Mouse (Mus musculus): ENCODE data around the gene 1700034J05Rik.

1700034J05Rik gene

GRCm38 (mm10) chr6:146963396-146964150 lies 9.4 kb upstream of the 1700034J05Rik start:
- DNase-seq (ENCODE audit: low spot score in 2 of 2): no peak

DNA sequence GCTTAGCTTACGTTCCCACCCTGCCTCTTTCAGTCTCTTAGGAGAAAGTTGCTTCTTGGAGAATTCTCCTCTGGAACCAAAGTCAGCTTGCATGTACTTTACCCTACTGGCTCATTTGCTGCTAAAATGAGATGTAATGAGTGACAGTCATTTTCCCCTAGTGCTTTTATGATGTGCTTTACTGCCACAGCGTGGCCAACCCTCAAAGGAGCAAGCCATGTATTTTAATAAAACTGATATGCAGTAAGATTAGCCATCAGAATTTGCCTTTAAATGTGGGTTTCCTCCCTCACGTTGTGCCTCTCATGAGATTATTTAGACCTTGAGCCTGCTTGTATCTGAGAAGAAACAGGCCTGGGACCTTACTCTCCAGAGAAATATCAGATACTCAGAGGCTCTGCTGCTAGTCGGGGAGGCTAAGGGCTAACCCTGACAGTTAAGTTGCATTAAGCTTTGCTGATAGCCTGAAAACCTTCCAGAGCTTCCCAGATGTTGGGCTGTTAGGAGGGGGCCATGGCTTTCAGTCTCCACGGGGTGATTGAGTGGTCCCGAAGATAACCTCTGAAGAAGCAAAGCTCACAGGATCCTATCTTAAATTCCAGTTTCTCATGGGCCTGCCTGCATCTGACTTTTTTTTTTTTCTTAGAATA lies 7.7 kb upstream of the 1700034J05Rik start:
- no peak for DNase-seq (ENCODE audit: low spot score in 2 of 2)

- DNase-seq (ENCODE audit: low spot score in 2 of 2): peak; percentile 43 to 44
Measured at GRCm38 (mm10) chr6:146960956-146961355, 6.7 kb upstream of the 1700034J05Rik start.

GRCm38 (mm10) chr6:146959908-146960680 lies 5.9 kb upstream of the 1700034J05Rik start:
- DNase-seq (ENCODE audit: low spot score in 2 of 2): no peak

DNA sequence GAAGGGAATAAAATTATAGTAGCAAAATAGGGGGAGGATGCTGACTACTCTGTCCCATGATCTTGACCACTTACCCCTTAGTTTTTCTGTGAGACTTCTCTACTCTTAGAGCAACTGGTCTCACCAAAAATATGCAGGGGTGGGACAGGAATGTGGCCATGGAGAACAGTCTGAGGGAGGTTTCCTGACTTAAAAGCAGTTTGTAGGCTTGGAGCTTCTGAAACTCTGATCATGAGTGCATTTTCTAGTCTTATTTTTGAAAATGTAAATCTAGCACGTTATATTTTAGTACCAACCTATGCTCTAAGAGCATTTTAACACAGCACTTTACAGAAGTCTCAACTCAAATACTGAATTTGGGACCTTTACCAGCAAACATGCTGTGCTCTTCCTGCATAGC lies 4.5 kb upstream of the 1700034J05Rik start:
- no peak for DNase-seq (ENCODE audit: low spot score in 2 of 2)

DNA sequence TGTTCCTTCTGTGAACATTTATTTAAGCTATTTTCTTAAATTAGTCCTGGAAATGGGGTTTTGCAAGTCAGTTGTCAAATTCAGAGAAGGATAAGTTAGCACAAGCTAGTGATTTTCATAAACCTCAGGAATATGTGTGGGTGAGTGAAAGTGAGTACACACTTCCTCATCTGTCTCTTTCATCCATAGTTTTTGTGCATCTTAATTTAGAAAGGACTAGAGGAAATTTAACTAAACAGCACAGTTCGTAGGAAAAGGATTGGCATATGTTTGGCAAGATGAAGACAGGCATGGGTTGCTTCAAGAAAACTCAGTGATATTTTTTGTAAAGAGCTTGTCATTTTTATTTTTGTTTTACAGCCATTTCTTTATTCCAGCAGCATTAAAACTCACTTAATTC lies 2.7 kb upstream of the 1700034J05Rik start:
- no peak for DNase-seq (ENCODE audit: low spot score in 2 of 2)

GRCm38 (mm10) chr6:146955896-146956295 lies 1.7 kb upstream of the 1700034J05Rik start:
- no peak for DNase-seq (ENCODE audit: low spot score in 2 of 2)

DNA sequence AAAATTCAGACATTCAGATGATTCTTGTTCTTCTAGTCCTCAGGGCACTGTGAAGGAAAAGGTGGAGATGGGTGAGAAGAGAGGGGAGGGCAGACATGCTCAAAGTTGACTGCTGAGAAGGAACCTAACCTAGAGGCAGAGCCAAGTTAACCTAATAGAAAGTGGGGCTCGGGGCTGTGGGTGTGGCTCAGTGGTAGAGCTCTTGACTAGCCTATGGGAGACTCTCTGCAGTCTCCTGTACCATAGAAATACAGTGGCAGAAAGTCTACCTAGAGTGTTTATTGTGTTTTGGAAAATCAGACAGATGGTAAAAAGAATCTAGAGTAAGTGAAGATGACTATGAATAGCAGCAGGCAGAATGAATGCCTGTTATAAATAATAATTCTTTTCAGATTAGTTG lies 1.3 kb upstream of the 1700034J05Rik start:
- DNase-seq (ENCODE audit: low spot score in 2 of 2): no peak

DNA sequence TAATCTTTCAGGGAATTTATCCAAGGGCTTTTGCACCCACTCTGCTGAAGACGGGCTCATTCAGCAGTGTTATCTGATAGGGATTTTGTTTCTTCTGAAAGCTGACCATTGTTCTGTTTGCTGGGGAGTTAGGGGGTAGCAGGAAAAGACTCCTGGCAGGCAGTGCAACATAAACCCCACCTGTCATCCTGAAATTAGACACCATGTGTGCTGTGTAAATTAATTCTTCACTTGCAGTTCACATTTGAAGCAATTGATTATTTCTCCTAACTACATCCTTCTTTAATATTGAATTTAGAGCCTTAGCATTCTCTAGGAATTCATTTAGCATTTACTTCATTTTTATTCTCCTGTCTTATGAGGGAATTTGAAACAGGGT lies 3.8 kb downstream of the 1700034J05Rik start:
- DNase-seq (ENCODE audit: low spot score in 2 of 2): no peak

DNA sequence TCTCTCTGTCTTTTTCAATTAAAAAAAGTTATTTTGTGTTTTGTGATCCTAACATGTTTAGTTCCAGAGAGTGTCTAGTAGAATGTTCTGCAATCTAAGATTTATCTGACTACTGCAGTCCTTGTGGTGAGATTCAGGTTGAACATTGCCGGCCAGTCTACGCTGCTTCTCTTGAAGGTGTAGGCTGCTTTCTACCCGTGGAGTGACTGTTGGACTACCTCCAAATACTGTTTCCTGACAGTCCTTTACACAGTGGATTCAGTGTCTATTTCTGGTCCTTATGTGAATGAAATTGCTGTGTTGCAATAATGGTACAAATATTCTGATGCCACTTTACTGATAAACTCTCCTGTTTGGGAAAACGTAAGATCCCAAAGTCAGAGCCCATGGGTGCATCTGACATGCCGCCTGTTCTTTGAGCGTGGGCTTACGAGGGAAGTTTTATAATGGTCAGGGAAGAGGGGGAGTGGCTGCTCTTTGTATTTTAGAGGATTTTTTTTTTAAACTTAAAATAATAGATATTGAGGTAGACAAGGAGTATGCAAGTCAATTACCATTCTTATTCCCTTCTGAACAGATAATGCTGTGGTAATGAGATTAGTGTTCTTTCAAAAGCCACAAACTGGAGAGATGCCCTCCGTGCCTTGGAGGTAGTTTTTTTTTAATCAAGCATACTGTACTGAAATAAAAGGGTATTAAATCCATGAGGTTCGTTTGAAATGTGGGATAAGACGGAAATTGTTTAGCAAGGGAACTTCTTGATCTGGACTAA lies 4.4 kb downstream of the 1700034J05Rik start:
- no peak for DNase-seq (ENCODE audit: low spot score in 2 of 2)

GRCm38 (mm10) chr6:146947186-146947585 lies 7.0 kb downstream of the 1700034J05Rik start:
- no peak for DNase-seq (ENCODE audit: low spot score in 2 of 2)

GRCm38 (mm10) chr6:146946327-146947029 lies 7.7 kb downstream of the 1700034J05Rik start:
- DNase-seq (ENCODE audit: low spot score in 2 of 2): no peak

DNA sequence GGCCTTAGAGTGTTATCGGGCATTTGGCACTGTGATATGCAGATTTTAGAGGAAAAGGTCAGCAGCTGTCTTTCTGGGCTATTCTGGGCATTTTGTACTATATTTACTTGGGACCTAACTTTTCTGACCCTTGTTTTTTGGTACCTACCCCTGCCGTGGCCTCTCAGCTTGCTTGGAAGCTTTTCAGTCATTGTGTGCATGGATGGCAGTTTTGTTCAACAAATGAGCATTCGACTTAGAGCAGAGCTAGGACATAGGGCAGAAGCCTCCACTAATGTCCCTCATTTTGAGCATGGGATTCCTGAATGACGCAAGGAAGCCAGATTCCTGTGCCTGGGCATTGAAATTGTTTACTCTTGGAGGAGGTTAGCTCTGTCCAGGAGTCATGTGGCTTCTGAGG lies 9.4 kb downstream of the 1700034J05Rik start:
- no peak for DNase-seq (ENCODE audit: low spot score in 2 of 2)

- no peak for DNase-seq (ENCODE audit: low spot score in 2 of 2)
Measured at GRCm38 (mm10) chr6:146944009-146944408, 10.2 kb downstream of the 1700034J05Rik start.

- DNase-seq (ENCODE audit: low spot score in 2 of 2): no peak
Measured at GRCm38 (mm10) chr6:146941505-146942275, 12.5 kb downstream of the 1700034J05Rik start.

GRCm38 (mm10) chr6:146939026-146939425 lies 15.2 kb downstream of the 1700034J05Rik start:
- DNase-seq (ENCODE audit: low spot score in 2 of 2): no peak

DNA sequence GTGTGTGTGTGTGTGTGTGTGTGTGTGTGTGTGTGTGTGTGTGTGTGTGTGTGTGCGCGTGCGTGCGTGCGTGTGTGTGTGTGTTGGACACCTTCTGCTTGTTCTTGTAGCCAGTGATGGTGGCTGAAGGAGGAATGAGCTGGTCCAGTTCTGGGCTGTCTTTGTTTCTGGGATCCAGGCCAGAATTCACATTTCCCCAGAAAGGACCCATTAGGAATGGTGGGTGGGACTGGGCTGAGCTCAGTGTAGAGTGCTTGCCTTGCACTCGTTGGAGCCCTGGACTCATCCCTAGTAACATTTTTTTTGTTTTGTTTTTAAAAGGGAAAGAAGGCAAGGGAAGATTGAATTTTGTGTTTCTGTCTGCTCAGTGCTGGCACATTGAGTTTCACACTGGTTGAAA lies 18.3 kb downstream of the 1700034J05Rik start:
- peak in 1 of 2 experiments; percentile 57 for DNase-seq (ENCODE audit: low spot score in 2 of 2)

GRCm38 (mm10) chr6:146933123-146933522 lies 21.1 kb downstream of the 1700034J05Rik start:
- DNase-seq (ENCODE audit: low spot score in 2 of 2): peak; percentile 39 to 61

GRCm38 (mm10) chr6:146929031-146929430 lies 25.2 kb downstream of the 1700034J05Rik start:
- DNase-seq (ENCODE audit: low spot score in 2 of 2): no peak

- no peak for DNase-seq (ENCODE audit: low spot score in 2 of 2)
Measured at GRCm38 (mm10) chr6:146928108-146928507, 26.1 kb downstream of the 1700034J05Rik start.

All from heart, adult 9 months (tissue).